24 mouse cellular contexts compared by ENCODE assay signal in genomic region chrX:152400096-152400495, GRCm38 (mm10). TPM values are rescaled to one million over a fixed set of nuclear protein-coding genes. Genes with fewer than 3 reads are reported as not detected.
"Had no signal": no experiment of that assay in that cellular context is flagged by ENCODE, and none has a peak within 500 bp of the region (broad histone marks: within the 10 kb centered on the region; RNA-seq: fewer than 3 reads in every experiment).

No protein-coding gene starts in this region.

- H3K4me2 ChIP-seq: limb, embryonic 12.5 days; limb, embryonic 15.5 days; liver, embryonic 11.5 days; lung, embryonic 14.5 days; midbrain, embryonic 12.5 days; midbrain, embryonic 15.5 days; neural tube, embryonic 12.5 days had no signal

- ATAC-seq: liver, postnatal 0 days; lung, postnatal 0 days; midbrain, embryonic 15.5 days had no signal

- DNase-seq: kidney, postnatal 14 days; layer of hippocampus, adult 9-11 months; left cerebral cortex, postnatal 4 days; liver, postnatal 0 days; lung, embryonic 14.5 days; right cerebral cortex, adult 18-20 months; right cerebral cortex, postnatal 14 days; right cerebral cortex, postnatal 4 days; thymus, adult 2 months; thymus, postnatal 14 days; thymus, postnatal 4 days had no signal

- H3K4me3 ChIP-seq: layer of hippocampus, adult 2 months; limb, embryonic 12.5 days; limb, embryonic 15.5 days; midbrain, embryonic 12.5 days; midbrain, embryonic 15.5 days; neural tube, embryonic 12.5 days had no signal

- H3K9me3 ChIP-seq: limb, embryonic 12.5 days; limb, embryonic 15.5 days; midbrain, embryonic 12.5 days; midbrain, embryonic 15.5 days; neural tube, embryonic 12.5 days had no signal

- H3K4me1 ChIP-seq: limb, embryonic 12.5 days; limb, embryonic 15.5 days; midbrain, embryonic 12.5 days; midbrain, embryonic 15.5 days; neural tube, embryonic 12.5 days had no signal

- H3K36me3 ChIP-seq: limb, embryonic 12.5 days; limb, embryonic 15.5 days; midbrain, embryonic 12.5 days; midbrain, embryonic 15.5 days; neural tube, embryonic 12.5 days had no signal

- H3K27ac ChIP-seq: layer of hippocampus, adult 2 months; limb, embryonic 12.5 days; limb, embryonic 15.5 days; liver, embryonic 14.5 days; macrophage; midbrain, embryonic 12.5 days; midbrain, embryonic 15.5 days; neural tube, embryonic 12.5 days; stomach, postnatal 0 days had no signal

- H3K9ac ChIP-seq: limb, embryonic 12.5 days; limb, embryonic 15.5 days; liver, embryonic 14.5 days; liver, postnatal 0 days; lung, embryonic 14.5 days; midbrain, embryonic 12.5 days; midbrain, embryonic 15.5 days; neural tube, embryonic 12.5 days had no signal

RNA-seq across cellular contexts. Expression of gene Gpr173, which starts 31.6 kb away (rescaled TPM):
- total RNA-seq: megakaryocyte, adult 5-6 weeks; neutrophil, adult 5-6 weeks had no signal
- polyA plus RNA-seq: liver, postnatal 0 days; macrophage had no signal
